Mouse (Mus musculus): ENCODE measurements around the gene AL607142.1.
A peak's percentile ranks its signal among the peaks of the same experiment; 100 is the strongest.

The AL607142.1 gene

DNA sequence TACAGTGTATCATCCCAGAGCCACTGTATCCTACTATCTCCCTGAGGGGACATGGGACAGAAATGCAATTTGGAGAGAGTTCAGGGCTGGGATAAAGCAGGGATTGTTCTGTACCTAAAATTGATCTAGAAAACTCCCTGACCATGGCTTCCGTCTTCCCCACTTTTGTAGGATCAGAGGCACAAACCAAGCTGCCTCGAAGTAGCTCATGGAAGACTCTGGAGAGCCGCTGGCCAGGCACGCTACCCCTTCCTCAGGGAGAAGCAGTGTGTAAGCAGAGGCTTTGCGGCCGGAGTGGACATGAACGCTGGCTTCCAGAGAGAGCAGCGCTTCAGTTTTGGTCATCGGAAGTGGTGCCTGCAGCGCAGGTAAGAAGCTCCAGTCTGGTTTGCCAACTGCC is at the start of gene AL607142.1:
Gene AL607142.1 (plus strand): TSS at position 301 of the 400 bp plus-strand sequence.
- no peak for DNase-seq (ENCODE audit: extremely low spot score)

DNA sequence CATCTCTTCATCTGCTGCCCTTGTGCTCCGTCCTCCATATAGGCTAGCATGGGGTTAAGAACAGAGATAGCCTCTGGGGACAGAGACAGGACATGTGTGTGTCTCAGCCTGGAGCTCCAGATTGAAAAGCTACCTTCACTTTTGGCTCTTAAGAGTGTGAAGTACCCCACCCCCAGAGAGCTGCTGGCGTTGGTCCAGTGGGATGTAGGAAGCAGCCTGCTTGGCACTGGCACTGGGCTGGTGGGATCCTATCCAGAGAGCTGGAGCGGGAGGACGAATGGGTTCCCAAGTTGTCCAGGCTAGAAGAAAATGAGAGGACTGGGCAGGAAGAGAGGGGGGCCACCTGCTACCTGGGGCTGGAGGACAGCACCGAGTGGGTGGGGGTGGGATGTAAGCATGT is 46.4 kb upstream of the AL607142.1 start:
- no peak for DNase-seq (ENCODE audit: extremely low spot score)

DNA sequence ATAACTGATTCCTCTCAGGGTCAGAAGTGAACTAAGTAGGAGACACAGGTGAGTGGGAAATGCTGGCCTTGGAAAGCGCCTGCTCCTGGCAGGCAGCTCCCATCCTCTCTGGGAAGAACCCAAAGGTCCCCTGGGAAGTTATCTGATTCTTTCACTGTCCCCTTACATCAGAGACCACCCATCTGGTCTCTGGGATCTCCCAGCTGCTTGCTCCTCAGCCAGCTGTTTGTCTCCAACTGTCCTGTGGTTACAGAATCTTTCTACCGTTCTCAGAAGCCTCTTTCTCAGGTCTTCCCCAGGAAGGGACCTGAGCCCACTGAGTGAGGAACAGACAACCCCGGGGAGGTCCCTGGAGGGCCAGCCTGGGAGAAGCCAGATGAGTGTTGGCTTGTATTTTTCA is 42.4 kb upstream of the AL607142.1 start:
- DNase-seq (ENCODE audit: extremely low spot score), result no peak

DNA sequence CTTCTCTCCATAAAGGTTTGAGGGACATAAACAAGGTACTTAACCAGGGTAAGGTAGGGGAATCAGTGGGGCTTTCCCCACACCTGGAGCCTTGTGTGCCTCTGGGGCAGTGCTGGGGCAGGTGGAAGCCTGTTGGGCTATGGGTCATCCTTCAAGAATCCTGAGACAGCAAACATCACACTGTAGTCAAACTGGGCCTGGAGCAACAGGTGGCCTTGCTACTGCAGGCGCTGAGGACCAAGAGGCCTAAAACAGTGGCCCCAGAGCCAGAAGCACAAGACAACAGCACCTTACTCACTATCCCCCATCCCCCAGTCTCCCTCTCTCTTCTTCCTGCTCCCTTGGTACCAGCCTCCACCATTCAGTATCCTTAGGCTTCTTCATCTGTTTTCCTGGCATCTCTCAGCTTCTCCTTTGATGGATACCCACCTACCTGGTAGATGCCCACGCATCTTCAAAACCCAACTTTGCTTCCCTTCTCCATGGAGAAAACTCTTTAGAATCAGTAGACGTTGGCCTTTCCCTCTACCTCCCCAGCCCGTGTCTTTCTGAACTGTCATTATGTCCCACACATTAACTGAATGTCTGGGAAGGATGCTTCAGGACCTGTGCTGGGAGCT is 41.5 kb upstream of the AL607142.1 start:
- no peak for DNase-seq (ENCODE audit: extremely low spot score)

DNA sequence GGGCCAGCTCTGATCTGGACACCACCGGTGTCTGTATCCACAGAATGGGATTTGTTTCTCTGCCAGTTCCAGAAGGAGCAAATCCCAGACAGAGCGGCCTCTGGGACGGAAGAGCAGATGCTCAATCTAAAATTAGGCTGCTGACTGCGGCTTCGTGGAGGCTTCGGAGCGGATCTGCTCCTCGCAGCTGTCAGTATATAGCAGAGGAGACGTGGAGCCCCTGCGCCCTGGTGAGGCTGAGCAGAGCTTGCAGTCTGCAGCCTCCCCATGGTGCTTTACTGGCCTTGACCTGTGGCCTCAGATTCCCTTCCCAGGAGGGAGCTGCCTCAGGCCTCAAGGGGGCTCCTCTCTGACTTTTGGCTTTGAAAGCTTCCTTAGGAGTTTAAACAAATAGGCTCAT is 40.7 kb upstream of the AL607142.1 start:
- no peak for DNase-seq (ENCODE audit: extremely low spot score)

DNA sequence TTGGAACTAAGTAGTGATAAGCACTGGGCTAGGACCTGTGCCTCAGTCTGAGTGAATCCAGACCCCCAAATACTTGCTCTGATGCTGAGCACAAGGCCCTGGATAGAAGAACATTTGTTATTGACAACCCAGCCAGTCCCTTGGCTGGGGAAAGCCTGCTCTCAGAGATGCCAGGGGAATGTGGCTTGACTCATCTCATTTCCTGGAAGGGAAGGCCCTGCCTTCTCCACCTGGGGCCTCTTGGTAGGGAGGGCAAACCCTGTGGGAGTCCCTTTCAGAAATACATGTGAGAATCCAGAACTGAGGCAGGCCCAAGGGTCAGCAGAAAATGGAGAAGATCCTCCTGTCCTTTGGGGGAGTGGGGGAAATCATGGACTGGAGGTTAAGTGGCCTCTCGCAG is 37.1 kb upstream of the AL607142.1 start:
- no peak for DNase-seq (ENCODE audit: extremely low spot score)

DNA sequence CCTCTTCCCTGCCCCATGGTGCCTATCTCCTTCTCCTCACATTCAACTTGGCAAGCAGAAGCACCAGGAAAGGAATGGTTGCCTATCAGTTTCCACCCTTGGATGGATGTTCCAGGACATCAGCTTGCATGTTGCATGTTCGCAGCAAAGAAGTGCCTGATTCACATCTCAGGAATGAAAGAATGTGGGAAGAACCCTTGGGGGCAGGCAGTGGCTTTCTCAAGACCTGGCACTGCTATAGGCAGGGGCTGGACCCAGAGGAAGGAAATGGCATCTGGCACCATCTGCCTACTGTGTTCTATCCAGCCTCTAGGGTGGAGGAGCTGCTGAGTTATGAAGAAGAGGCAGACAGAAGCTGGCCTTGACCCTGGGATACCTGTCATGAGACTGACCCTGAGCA is 34.9 kb upstream of the AL607142.1 start:
- no peak for DNase-seq (ENCODE audit: extremely low spot score)

DNA sequence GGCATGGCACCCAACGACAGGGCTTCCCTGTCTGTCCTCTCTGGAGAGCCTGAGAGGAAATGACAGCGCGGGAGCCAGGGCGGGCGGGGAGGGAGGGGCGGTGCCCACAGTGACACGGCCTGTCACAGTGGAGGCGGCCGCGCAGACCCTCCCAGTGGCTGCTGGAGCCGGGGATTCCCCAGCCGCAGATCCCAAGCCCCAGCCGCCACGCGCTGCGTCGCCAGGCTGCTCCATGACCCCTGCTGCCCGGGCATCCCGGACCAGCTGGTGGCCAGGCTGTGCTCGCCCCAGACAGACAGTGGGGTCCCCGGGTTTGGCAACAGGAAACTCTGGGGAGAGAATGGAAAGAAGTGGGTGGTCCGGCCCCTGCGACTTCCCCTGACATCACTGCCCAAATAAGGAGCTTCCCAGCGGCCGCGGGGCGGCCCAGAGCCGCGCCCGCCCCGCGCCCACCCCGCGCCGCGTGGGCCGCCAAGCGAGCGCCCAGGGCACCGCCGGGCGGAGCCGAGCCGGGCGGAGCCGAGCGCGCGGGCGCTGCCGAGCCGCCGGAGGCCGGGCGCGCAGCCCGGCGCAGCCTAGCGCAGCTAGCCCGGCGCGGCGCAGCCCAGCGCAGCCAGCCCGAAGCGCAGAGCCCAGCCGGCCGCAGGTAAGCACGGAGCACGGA is 32.3 kb upstream of the AL607142.1 start:
- DNase-seq (ENCODE audit: extremely low spot score), result peak; percentile 64

DNA sequence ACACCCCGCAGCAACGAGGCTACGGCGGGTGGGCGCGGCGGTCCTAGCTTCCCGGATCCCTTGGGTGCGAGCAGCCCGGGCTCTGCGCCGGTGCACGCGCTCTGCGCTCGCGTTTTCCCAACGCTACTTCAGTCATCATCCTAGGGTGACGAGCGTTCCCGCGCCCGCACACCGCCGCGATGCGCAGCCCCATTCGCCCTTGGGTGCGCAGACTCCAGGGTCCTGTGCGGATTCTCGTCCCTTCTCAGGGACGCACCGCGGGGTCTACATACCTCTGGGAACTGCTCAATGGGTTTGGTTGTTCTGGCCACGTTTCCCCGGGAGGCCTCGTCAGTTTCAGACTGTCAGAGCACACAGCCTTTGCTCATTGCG is 31.8 kb upstream of the AL607142.1 start:
- peak; percentile 22 for DNase-seq (ENCODE audit: extremely low spot score)

DNA sequence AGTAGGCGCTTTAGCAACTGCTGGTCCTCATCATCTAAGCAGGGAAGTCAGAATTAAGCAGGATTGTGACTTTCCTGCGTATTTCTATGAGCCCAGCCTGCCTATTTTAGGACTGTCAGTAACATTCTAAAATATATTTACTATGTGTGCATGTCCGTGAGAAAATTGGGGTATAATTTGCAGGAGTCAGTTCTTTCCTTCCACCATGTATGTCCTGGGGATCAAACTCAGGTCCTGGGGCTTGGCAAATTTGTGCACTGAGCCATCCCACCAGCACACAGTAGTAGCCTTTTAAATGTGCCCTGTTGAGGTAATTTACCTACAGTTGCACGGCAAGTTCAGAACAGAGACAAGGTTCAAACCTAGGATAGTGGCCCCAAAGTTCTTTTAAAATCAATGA is 28.5 kb upstream of the AL607142.1 start:
- no peak for DNase-seq (ENCODE audit: extremely low spot score)

DNA sequence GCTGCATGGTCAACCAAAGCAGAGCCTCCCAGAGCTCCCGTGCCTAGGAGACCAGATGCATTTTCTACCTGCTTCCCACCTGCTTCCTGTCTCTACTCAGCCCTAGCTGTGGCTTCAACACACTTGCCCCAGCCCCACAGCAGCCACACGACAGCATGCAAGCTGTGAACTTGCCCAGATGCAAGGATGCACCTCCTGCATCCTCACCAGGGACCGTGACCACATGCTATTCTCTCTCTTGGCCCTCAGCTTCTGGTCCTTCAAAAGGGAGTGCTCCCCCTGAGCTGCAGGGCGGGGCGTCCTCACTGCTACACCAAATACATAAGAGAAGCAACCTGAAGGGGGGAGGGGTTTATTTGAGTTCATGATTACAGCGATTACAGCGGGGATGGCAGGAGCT is 27.8 kb upstream of the AL607142.1 start:
- no peak for DNase-seq (ENCODE audit: extremely low spot score)

DNA sequence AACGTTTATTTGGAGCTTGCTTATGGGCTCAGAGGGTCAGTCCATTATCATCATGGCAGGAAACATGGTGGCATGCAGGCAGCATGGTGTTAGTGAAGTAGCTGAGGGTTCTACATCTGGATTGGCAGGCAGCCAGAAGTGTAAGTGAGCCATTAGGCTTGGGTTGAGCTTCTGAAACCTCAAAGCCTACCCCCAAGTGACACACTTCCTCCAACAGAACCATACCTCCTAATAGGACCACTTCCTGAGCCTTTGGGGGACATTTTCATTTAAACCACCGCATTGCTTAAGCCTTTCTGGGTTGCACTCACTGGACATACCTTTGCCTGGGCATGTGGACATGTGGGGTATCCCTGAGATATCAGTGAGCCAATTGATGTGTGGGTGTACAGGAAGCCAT is 23.3 kb upstream of the AL607142.1 start:
- no peak for DNase-seq (ENCODE audit: extremely low spot score)

DNA sequence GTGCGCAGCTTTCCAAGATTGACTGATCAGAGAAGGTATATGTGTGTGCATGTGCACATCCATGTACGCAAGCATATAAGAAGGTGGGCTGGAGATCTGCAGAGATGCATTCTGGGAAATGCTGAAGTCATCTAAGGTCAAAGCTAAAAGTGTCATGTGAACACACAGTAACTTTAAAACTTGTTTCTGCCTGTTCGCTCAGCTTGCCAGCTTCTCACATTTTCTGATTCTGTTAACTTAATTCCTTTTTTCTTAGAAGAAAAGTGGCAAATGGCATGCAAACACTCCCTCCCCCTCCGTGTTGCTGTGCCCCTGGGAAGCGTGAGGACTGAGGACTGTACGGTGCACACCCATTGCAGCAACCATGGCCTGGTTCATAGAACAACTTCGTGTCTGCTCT is 22.3 kb upstream of the AL607142.1 start:
- no peak for DNase-seq (ENCODE audit: extremely low spot score)

DNA sequence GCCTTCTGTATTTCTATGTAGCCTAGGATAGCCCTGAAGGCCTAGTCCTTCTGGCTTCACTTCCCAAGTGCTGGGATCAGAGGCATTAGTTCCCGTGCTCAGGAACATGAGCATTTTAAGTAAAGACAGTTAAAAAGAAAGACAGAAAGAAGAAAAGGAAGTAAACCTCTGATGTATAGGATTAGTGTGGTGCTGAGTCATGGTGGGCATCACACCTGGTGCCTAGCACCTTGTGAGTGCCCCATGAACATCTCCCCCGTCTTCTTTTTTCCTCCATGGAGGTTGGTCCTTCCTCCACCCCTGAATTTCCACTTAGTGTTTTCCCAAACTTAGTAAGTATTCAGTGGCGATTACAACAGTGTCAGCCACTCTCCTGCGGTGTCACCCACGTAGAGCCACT is 20.2 kb upstream of the AL607142.1 start:
- DNase-seq (ENCODE audit: extremely low spot score), result no peak

DNA sequence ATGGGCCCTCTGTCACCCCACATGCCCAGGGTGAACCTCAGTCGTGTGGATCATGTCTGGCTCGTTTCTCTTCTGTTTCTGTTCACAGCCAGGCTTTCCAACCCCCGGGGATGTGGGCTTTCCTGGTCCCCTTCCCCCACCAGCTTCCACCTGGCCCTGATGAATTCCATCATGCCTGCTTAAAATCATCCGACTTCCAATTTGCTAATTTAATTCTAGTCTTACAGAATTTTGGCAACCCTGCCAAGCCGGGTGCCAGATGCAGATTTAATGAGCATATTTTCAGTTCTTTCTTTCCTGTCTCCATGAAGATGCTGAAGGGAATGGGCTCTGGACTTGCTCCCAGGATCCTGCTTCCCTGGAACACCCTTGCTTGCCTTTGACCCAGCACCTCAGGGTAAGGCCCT is 19.7 kb upstream of the AL607142.1 start:
- DNase-seq (ENCODE audit: extremely low spot score), result no peak

DNA sequence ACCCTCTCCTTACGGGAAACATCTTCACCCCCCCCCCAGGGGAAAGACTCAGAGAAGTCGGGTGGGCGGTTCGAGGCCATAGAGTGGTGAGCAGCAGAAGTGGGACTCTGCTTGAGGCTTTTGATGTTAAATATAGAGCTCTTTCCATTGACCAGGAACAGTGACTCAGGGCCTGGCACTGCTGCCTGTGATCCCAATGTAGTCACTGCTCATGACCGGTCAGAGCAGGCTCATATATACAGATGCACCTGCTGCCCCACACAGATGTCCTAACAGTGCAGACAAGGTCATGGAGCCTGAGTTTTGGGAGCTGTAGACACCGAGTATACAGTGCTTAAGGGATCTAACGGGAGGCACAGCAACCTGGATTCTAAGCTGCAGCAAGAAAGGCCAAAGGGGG is 18.9 kb upstream of the AL607142.1 start:
- no peak for DNase-seq (ENCODE audit: extremely low spot score)

DNA sequence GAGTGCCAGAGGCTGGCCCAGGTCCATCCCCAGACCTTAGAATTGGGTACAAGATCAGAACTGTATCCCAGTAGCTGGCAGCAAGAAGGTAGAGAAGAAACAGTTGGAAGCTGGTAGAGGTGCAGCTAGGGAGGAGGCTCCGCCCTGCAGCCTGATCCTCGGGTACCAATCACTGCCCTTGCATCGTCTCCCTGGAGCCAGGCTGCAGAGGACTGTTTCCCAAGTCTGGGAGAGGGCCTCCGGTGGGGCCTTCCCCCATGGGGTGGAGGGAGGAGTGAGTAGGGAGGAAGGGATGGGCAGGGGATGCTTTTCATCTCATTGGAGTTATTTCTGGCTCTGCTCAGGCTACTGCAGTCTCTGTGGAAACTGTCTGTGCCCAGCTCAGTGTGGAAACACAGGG is 17.7 kb upstream of the AL607142.1 start:
- DNase-seq (ENCODE audit: extremely low spot score), result no peak

DNA sequence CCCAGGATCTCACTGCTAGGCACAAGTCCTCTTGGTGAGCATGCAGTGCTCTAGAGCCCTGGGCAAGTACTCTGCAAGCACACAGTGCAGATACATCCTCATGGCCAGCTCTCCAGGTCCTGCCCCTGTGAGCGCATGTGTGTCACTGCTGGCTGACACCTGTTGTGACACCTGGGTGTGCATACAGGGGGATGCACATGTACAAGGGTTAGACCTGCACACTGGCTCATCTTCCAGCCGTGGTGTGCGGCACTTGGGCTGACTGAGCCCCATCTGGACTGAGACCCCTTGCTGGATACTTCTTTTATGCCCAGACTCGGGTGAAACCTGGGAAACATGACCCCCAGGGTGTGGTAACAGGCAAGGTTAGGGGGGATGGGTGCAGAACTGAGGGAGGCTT is 16.5 kb upstream of the AL607142.1 start:
- no peak for DNase-seq (ENCODE audit: extremely low spot score)

DNA sequence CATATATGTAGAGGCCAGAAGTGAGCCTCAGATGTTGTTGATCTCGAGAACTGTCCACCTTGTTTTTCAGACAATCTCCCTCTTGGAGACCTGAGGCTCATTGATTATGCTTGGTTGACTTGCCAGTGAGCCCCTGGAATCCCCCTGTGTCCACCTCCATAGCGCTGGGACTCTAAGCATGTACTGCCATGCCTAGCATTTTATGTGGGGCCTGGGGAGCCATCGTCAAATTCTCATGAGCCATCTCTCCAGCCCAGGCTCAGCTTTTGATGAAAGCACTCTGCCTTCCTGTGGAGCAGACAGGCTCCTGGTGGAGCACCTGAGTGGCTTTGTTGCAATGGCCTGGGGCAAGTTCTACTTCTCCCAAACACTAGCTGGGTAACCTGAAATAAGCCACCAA is 14.9 kb upstream of the AL607142.1 start:
- no peak for DNase-seq (ENCODE audit: extremely low spot score)

DNA sequence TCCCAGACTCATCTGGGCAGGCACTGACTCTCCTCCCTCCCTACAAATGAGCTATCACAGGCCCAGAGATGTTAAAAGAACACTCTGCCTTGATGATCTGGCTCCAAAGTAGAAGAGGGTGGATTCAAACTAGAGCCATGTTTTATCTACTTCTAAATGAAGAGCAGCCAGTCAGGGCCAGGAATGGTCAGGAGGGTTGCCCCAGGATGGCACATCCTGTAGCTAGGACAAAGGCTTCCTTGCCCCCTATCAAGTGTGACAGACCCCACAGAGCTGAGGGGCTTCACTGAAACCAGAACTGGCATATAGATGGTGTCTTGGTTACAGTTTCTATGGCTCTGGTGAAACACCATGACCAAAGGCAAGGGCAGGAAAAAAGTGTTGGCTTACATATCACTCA is 12.3 kb upstream of the AL607142.1 start:
- no peak for DNase-seq (ENCODE audit: extremely low spot score)

DNA sequence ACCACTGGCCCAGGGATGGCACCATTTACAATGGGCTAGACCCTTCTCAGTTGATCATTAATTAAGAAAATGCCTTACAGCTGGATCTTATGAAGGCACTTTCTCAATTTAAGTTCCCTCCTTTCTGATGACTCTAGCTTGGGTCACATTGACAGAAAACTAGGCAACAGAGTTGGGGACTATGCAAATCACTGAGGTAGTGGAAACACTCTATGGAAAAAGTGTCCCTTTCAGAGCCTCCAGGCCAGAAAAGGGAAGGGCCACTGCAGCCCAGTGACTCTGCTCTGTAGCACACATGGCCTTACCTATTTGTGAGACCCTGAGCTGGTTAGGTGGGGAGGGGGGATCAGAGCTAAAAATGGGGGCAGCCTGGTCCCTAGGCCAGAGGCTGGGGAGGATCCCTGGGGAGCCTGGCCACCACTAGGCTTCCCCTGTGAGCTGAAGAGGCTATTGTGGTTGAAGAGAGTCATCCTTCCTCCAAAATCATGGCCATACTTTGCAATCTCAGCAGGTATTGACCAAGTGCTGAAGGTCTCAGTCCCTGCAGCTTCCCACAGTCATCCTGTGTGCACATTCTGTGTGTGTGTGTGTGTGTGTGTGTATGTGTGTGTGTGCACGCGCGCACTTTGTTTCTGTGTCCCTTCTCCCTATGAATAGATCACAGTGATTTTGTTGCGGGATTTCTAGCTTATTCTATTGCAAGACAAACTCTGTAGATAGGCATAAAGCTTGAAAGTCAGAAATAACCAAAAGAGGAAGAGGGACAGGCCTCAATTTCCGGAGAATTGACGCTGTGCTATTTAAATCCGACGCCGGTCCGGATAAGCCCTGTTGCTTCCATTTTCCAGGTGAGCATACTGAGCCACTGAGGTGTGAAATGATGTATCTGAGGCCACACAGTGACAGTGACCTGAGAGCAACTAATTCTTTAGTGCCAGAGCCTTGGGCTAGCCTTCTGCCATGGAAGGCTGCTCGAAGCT is 11.5 kb upstream of the AL607142.1 start:
- no peak for DNase-seq (ENCODE audit: extremely low spot score)

DNA sequence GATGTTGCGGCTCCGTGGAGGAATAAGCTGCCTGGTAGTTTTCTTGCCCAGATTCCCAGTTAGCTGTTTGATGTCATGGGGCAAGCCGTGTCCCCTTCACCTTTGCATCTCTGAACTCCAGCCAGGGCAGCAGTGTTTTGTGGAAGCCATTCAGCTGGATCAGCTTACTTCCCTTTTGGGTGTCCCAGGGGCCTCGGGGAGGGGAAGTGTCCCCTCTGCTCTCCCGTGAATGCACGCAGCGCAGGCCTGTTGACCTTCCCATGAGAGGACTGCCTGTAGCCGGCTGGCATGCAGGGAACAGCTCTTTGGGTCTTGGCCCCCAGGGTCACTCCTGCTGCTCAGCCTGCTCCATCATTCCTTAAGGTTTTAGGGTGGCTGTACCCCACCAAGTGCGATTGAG is 10.7 kb upstream of the AL607142.1 start:
- no peak for DNase-seq (ENCODE audit: extremely low spot score)

DNA sequence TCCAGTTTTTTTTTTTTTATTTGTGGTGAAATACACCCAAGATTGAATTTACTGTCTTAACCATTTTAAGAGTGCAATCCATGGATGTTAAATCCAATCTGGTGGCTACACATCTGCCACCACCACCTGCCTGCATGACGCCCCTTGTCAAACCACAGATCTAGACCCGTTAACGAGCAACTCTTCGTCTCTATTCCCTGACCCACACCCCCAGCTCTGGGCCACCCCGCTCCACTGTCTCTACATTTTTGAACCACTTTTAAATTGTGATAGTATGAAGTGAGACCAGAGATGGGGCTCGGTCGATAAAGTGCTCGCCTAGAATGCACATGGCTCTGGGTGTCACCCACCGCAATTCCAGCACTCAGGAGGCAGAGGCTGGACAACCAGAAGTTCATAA is 8.3 kb upstream of the AL607142.1 start:
- no peak for DNase-seq (ENCODE audit: extremely low spot score)
